7 mouse cellular contexts compared by ENCODE assay signal in genomic region chr7:127195544-127196295, GRCm38 (mm10). TPM values are rescaled to one million over a fixed set of nuclear protein-coding genes. Genes with fewer than 3 reads are reported as not detected.
DNase-seq lines count a peak whose midpoint lies in the region; ATAC-seq lines count a peak whose summit lies in the region.

Gene Cd2bp2, minus strand, starts transcription at chr7:127196050.

- H3K27ac ChIP-seq in embryonic facial prominence, embryonic 11.5 days (replicated peaks; ENCODE audit: low read depth, low read length): peak within 1 kb of the TSS; percentile 87
- peak within 1 kb of the TSS; percentile 94 for H3K27ac ChIP-seq in limb, embryonic 10.5 days
- H3K27ac ChIP-seq in midbrain, embryonic 13.5 days: peak within 1 kb of the TSS; percentile 84

- WGBS in embryonic facial prominence, embryonic 11.5 days: under 1% methylated on average over 51 of the region's 51 CpGs
- WGBS in limb, embryonic 10.5 days: under 1% methylated on average over 51 of the region's 51 CpGs
- WGBS in midbrain, embryonic 13.5 days: under 1% methylated on average over 51 of the region's 51 CpGs

- peaks cover 11% of the 10 kb centered on the region for H3K36me3 ChIP-seq in embryonic facial prominence, embryonic 11.5 days (replicated peaks; ENCODE audit: control insufficient read depth, insufficient read depth, low read depth, low read length)
- peaks cover 86% of the 10 kb centered on the region for H3K36me3 ChIP-seq in limb, embryonic 10.5 days
- H3K36me3 ChIP-seq in midbrain, embryonic 13.5 days: peaks cover 80% of the 10 kb centered on the region

- peak; percentile 97 for DNase-seq in adrenal gland, postnatal 14 days
- DNase-seq in embryonic facial prominence, embryonic 11.5 days (ENCODE audit: low spot score): peak; percentile 99
- peak; percentile 97 for DNase-seq in kidney, adult 11 months
- peak; percentile 94 for DNase-seq in limb, embryonic 10.5 days (ENCODE audit: low spot score)
- DNase-seq in spleen, adult 12 weeks (ENCODE audit: low spot score): peak; percentile 88

- no peaks in the 10 kb centered on the region for H3K27me3 ChIP-seq in embryonic facial prominence, embryonic 11.5 days (ENCODE audit: control insufficient read depth, insufficient read depth, low read length)
- H3K27me3 ChIP-seq in limb, embryonic 10.5 days (ENCODE audit: low read depth, poor library complexity, severe bottlenecking): no peaks in the 10 kb centered on the region
- no peaks in the 10 kb centered on the region for H3K27me3 ChIP-seq in midbrain, embryonic 13.5 days

- ATAC-seq in embryonic facial prominence, embryonic 11.5 days (replicated peaks; ENCODE audit: insufficient number of reproducible peaks, low FRiP score, low TSS enrichment, low read depth): peak; percentile 92
- ATAC-seq in granulocyte monocyte progenitor cell, adult 5-6 weeks (replicated peaks; ENCODE audit: poor library complexity, severe bottlenecking): peak; percentile 93
- ATAC-seq in midbrain, embryonic 13.5 days: peak; percentile 97

- peak within 1 kb of the TSS; percentile 82 for H3K9ac ChIP-seq in embryonic facial prominence, embryonic 11.5 days (replicated peaks; ENCODE audit: low read length)
- H3K9ac ChIP-seq in midbrain, embryonic 13.5 days (replicated peaks): peak within 1 kb of the TSS; percentile 83

- H3K4me2 ChIP-seq in embryonic facial prominence, embryonic 11.5 days (ENCODE audit: low read depth, low read length): peak within 1 kb of the TSS; percentile 72
- H3K4me2 ChIP-seq in midbrain, embryonic 13.5 days (replicated peaks): peak within 1 kb of the TSS; percentile 89

- peak within 1 kb of the TSS; percentile 69 for H3K4me3 ChIP-seq in embryonic facial prominence, embryonic 11.5 days (ENCODE audit: low read depth, low read length)
- peak within 1 kb of the TSS; percentile 75 for H3K4me3 ChIP-seq in limb, embryonic 10.5 days
- H3K4me3 ChIP-seq in midbrain, embryonic 13.5 days (replicated peaks): peak within 1 kb of the TSS; percentile 74

- H3K4me1 ChIP-seq in embryonic facial prominence, embryonic 11.5 days (ENCODE audit: control insufficient read depth, insufficient read depth, low read length): no peaks in the 10 kb centered on the region; the same call in 1 of the 2 replicates
- H3K4me1 ChIP-seq in limb, embryonic 10.5 days: peaks cover 24% of the 10 kb centered on the region
- peaks cover 33% of the 10 kb centered on the region for H3K4me1 ChIP-seq in midbrain, embryonic 13.5 days (replicated peaks)

- H3K9me3 ChIP-seq in embryonic facial prominence, embryonic 11.5 days (replicated peaks; ENCODE audit: control insufficient read depth, low read length): no peaks in the 10 kb centered on the region
- no peaks in the 10 kb centered on the region for H3K9me3 ChIP-seq in limb, embryonic 10.5 days (replicated peaks)
- no peaks in the 10 kb centered on the region for H3K9me3 ChIP-seq in midbrain, embryonic 13.5 days

RNA-seq across cellular contexts. Expression of gene Cd2bp2, which starts in this region (rescaled TPM):
- total RNA-seq in adrenal gland, postnatal 14 days (2021): 50.9 and 55.4 TPM in 2 replicates
- 71.8 and 74.0 TPM in 2 replicates for polyA plus RNA-seq in embryonic facial prominence, embryonic 11.5 days (2014; fragmentation: Nextera tagmentation; extraction: Ambion mirVana)
- 21.1 and 44.7 TPM in 2 replicates for total RNA-seq in granulocyte monocyte progenitor cell, adult 5-6 weeks (2014; fragmentation: Nextera tagmentation)
- total RNA-seq in granulocyte monocyte progenitor cell, adult 5-6 weeks (2017): 44.1 and 58.2 TPM in 2 replicates
- polyA plus RNA-seq in limb, embryonic 10.5 days (2016; fragmentation: Nextera tagmentation; extraction: Ambion mirVana): 85.9 and 94.0 TPM in 2 replicates
- 90.8 and 96.1 TPM in 2 replicates for polyA plus RNA-seq in midbrain, embryonic 13.5 days (2015; fragmentation: Nextera tagmentation; extraction: Ambion mirVana)

Comparison
In these comparisons a context has a peak if more than half of its experiments do, and no peak if none do; other contexts are left out.
1. Peak in every context shown above with its lines: DNase-seq, ATAC-seq, H3K4me3 ChIP-seq and H3K27ac ChIP-seq.